24 mouse cellular contexts compared by ENCODE assay signal in genomic region chr6:50970770-50971169, GRCm38 (mm10).
DNase-seq lines count a peak whose midpoint lies in the region; ATAC-seq and TF ChIP-seq lines count a peak whose summit lies in the region.
"Had no signal": no experiment of that assay in that cellular context is flagged by ENCODE, and none has a peak within 500 bp of the region (broad histone marks: within the 10 kb centered on the region; RNA-seq: fewer than 3 reads in every experiment).

No protein-coding gene starts in this region.

- H3K4me3 ChIP-seq in heart, adult 2 months = no peak overlapping the region
- no peak overlapping the region for H3K4me3 ChIP-seq in kidney, embryonic 15.5 days (replicated peaks)
- H3K4me3 ChIP-seq: heart, embryonic 12.5 days; hindbrain, embryonic 12.5 days; limb, embryonic 13.5 days; liver, embryonic 13.5 days; lung, embryonic 15.5 days had no signal

- no peak for TF ChIP-seq CTCF in heart, adult 2 months (IDR thresholded peaks at IDR 0.05)
- TF ChIP-seq CTCF in brain, embryonic 14.5 days (IDR thresholded peaks at IDR 0.05; ENCODE audit: borderline replicate concordance, extremely low read depth, insufficient read depth, insufficient read length) = no peak

- H3K27me3 ChIP-seq in heart, adult 2 months (ENCODE audit: control insufficient read depth, insufficient read depth, low read length) = no peaks in the 10 kb centered on the region
- H3K27me3 ChIP-seq in kidney, embryonic 15.5 days = no peaks in the 10 kb centered on the region
- H3K27me3 ChIP-seq: CH12.LX; heart, embryonic 12.5 days; liver, embryonic 13.5 days; lung, embryonic 15.5 days had no signal

- TF ChIP-seq POLR2A in heart, adult 2 months (IDR thresholded peaks at IDR 0.05; ENCODE audit: insufficient read depth, low read depth, low read length) = no peak
- TF ChIP-seq POLR2A in brain, embryonic 14.5 days (IDR thresholded peaks at IDR 0.05; ENCODE audit: borderline replicate concordance, extremely low read depth, insufficient read depth, insufficient read length, poor library complexity, severe bottlenecking) = no peak

- no peak overlapping the region for H3K9ac ChIP-seq in heart, adult 2 months (ENCODE audit: low read depth, low read length)
- no peak overlapping the region for H3K9ac ChIP-seq in kidney, embryonic 15.5 days
- H3K9ac ChIP-seq: heart, embryonic 12.5 days; hindbrain, embryonic 12.5 days; limb, embryonic 13.5 days; liver, embryonic 13.5 days; lung, embryonic 15.5 days had no signal

- no peak for ATAC-seq in kidney, embryonic 15.5 days (replicated peaks; ENCODE audit: low FRiP score)
- ATAC-seq: forebrain, embryonic 14.5 days had no signal

- intact Hi-C loops in heart, adult 2 months (cut with DNase I) = no loop called here

- peak; percentile 90 for DNase-seq in heart, adult 11 months
- no peak for DNase-seq in heart, adult 2 months
- DNase-seq in kidney, postnatal 25 days = no peak
- DNase-seq in brain, embryonic 14.5 days (ENCODE audit: low read depth) = peak; percentile 57
- peak; percentile 48 for DNase-seq in mesoderm, embryonic 11.5 days (ENCODE audit: low read depth, low spot score)
- DNase-seq in spleen, postnatal 4 days (ENCODE audit: low spot score in 2 of 2) = no peak
- DNase-seq: adrenal gland, postnatal 25 days; cerebellum, adult 11-12 months; cerebellum, postnatal 14 days; gastrocnemius, postnatal 36 days; kidney, postnatal 14 days; layer of hippocampus, adult 9-11 months; liver, embryonic 13.5 days; retina, postnatal 1 day; thymus, adult 2 months had no signal

- no peak for TF ChIP-seq EP300 in heart, adult 2 months (IDR thresholded peaks at IDR 0.05; ENCODE audit: insufficient read depth, low read depth, low read length)

- no peaks in the 10 kb centered on the region for H3K36me3 ChIP-seq in heart, adult 2 months (ENCODE audit: control insufficient read depth, insufficient read depth, low read length)
- H3K36me3 ChIP-seq in kidney, embryonic 15.5 days = no peaks in the 10 kb centered on the region
- H3K36me3 ChIP-seq: heart, embryonic 12.5 days; hindbrain, embryonic 12.5 days; limb, embryonic 13.5 days; liver, embryonic 13.5 days; lung, embryonic 15.5 days had no signal

- no peaks in the 10 kb centered on the region for H3K79me2 ChIP-seq in heart, adult 2 months (replicated peaks; ENCODE audit: control insufficient read depth, insufficient read depth, low read length)

- H3K9me3 ChIP-seq in kidney, embryonic 15.5 days (replicated peaks) = no peaks in the 10 kb centered on the region
- H3K9me3 ChIP-seq: heart, embryonic 12.5 days; hindbrain, embryonic 12.5 days; limb, embryonic 13.5 days; liver, embryonic 13.5 days; lung, embryonic 15.5 days had no signal

- H3K4me1 ChIP-seq in heart, adult 2 months (ENCODE audit: control insufficient read depth, insufficient read depth, low read length) = peaks cover 8% of the 10 kb centered on the region
- H3K4me1 ChIP-seq in kidney, embryonic 15.5 days = peaks cover 65% of the 10 kb centered on the region
- H3K4me1 ChIP-seq: liver, embryonic 13.5 days had no signal

- no peak overlapping the region for H3K4me2 ChIP-seq in kidney, embryonic 15.5 days
- H3K4me2 ChIP-seq: heart, embryonic 12.5 days; hindbrain, embryonic 12.5 days; liver, embryonic 13.5 days; lung, embryonic 15.5 days; midbrain, embryonic 11.5 days had no signal

- no peak overlapping the region for H3K27ac ChIP-seq in heart, adult 2 months
- H3K27ac ChIP-seq in kidney, embryonic 15.5 days = peak overlapping the region; percentile 75
- H3K27ac ChIP-seq: hindbrain, embryonic 12.5 days; liver, embryonic 13.5 days; lung, embryonic 15.5 days; macrophage had no signal

- 76% methylated on average over 8 of the region's 8 CpGs for WGBS in heart, adult 2 months
- 29% methylated on average over 8 of the region's 8 CpGs for WGBS in kidney, embryonic 15.5 days

Comparison
In these comparisons a context has a peak if more than half of its experiments do, and no peak if none do; other contexts are left out.
1. DNase-seq: peak in heart, adult 11 months (single experiment), brain, embryonic 14.5 days (single experiment) and mesoderm, embryonic 11.5 days (single experiment); none in heart, adult 2 months (0 of 2), kidney, postnatal 25 days (0 of 2) and spleen, postnatal 4 days (0 of 2).